In genomic region chr2:27247487-27247863, GRCm38 (mm10) we compare ENCODE assay signal across 9 mouse cellular contexts. TPM values are rescaled to one million over a fixed set of nuclear protein-coding genes. Genes with fewer than 3 reads are reported as not detected.
DNase-seq lines count a peak whose midpoint lies in the region; ATAC-seq and TF ChIP-seq lines count a peak whose summit lies in the region.
"Had no signal": no experiment of that assay in that cellular context is flagged by ENCODE, and none has a peak within 500 bp of the region (broad histone marks: within the 10 kb centered on the region; RNA-seq: fewer than 3 reads in every experiment).

No protein-coding gene starts in this region.

- H3ac ChIP-seq in myocyte (ENCODE audit: control insufficient read depth, insufficient read length): no peak overlapping the region

- TF ChIP-seq CTCF in gastrocnemius, adult 2 months (IDR thresholded peaks at IDR 0.05): no peak
- no peak for TF ChIP-seq CTCF in kidney, postnatal 0 days (IDR thresholded peaks at IDR 0.05; ENCODE audit: low read depth)
- TF ChIP-seq CTCF in embryonic fibroblast, embryonic 13.5 days (IDR thresholded peaks at IDR 0.05; ENCODE audit: borderline replicate concordance, insufficient read depth, low read length): no peak

- 24% methylated on average over 2 of the region's 2 CpGs for WGBS in kidney, postnatal 0 days

- H3K4me1 ChIP-seq in kidney, postnatal 0 days (replicated peaks; ENCODE audit: insufficient read depth, low read length): peaks cover 28% of the 10 kb centered on the region
- H3K4me1 ChIP-seq in embryonic fibroblast, embryonic 13.5 days (ENCODE audit: control insufficient read depth, insufficient read depth, low read length): no peaks in the 10 kb centered on the region

- no peak overlapping the region for H3K9ac ChIP-seq in kidney, postnatal 0 days (ENCODE audit: low read depth, low read length)

- no peaks in the 10 kb centered on the region for H3K36me3 ChIP-seq in kidney, postnatal 0 days (ENCODE audit: insufficient read depth, low read length)
- H3K36me3 ChIP-seq in myocyte (ENCODE audit: control insufficient read depth, insufficient read depth): no peaks in the 10 kb centered on the region

- TF ChIP-seq POLR2A in embryonic fibroblast, embryonic 13.5 days (IDR thresholded peaks at IDR 0.05; ENCODE audit: low read depth, low read length): no peak
- no peak for TF ChIP-seq POLR2A in myocyte (IDR thresholded peaks at IDR 0.05; ENCODE audit: insufficient read length, low read depth)

- no peaks in the 10 kb centered on the region for H3K9me3 ChIP-seq in kidney, postnatal 0 days (replicated peaks; ENCODE audit: low read length)

- H3K4me3 ChIP-seq in gastrocnemius, adult 2 months: peak overlapping the region; percentile 58
- H3K4me3 ChIP-seq in kidney, postnatal 0 days (replicated peaks; ENCODE audit: low read depth, low read length): no peak overlapping the region
- no peak overlapping the region for H3K4me3 ChIP-seq in embryonic fibroblast, embryonic 13.5 days (ENCODE audit: insufficient read depth, low read length)
- H3K4me3 ChIP-seq in myocyte: peak overlapping the region; percentile 6

- peak overlapping the region; percentile 68 for H3K27ac ChIP-seq in gastrocnemius, adult 2 months
- H3K27ac ChIP-seq in kidney, postnatal 0 days: peak overlapping the region; percentile 76
- peak overlapping the region; percentile 42; the same call in 1 of the 2 replicates for H3K27ac ChIP-seq in embryonic fibroblast, embryonic 13.5 days (ENCODE audit: insufficient read depth, low read length)

- H3K4me2 ChIP-seq in kidney, postnatal 0 days (ENCODE audit: low read length): peak overlapping the region; percentile 40
- H3K4me2 ChIP-seq in myocyte (ENCODE audit: low read depth): peak overlapping the region; percentile 90
- H3K4me2 ChIP-seq: midbrain, embryonic 11.5 days had no signal

- H3K79me2 ChIP-seq in myocyte (ENCODE audit: control insufficient read depth, insufficient read depth): no peaks in the 10 kb centered on the region

- H3K27me3 ChIP-seq in kidney, postnatal 0 days (ENCODE audit: insufficient read depth, low read length): no peaks in the 10 kb centered on the region
- peaks cover 14% of the 10 kb centered on the region for H3K27me3 ChIP-seq in myocyte (ENCODE audit: control insufficient read depth, insufficient read depth, insufficient read length)

- no peak for ATAC-seq in kidney, postnatal 0 days (replicated peaks; ENCODE audit: low FRiP score, low read depth)

- no peak for DNase-seq in gastrocnemius, adult 2 months
- DNase-seq in gastrocnemius, postnatal 10 days: no peak
- no peak for DNase-seq in kidney, postnatal 0 days (ENCODE audit: low spot score)
- DNase-seq in kidney, postnatal 36 days: no peak
- no peak for DNase-seq in embryo, embryonic 10 days (ENCODE audit: low spot score)
- no peak for DNase-seq in gastrocnemius, adult 18-20 months (ENCODE audit: low spot score)

- intact Hi-C loops in gastrocnemius, adult 2 months (cut with DNase I): no loop called here

TF ChIP-seq in myocyte, 11 proteins besides CTCF, POLR2A, EP300 and RAD21:
- TF ChIP-seq CEBPB (IDR thresholded peaks at IDR 0.05; ENCODE audit: insufficient read depth, poor library complexity, severe bottlenecking) (no peak), POLR2AphosphoS2 (IDR thresholded peaks at IDR 0.05; ENCODE audit: insufficient read length, low read depth) (no peak), MAX (IDR thresholded peaks at IDR 0.05; ENCODE audit: low read depth) (no peak), MYOG (IDR thresholded peaks at IDR 0.05; ENCODE audit: control insufficient read depth in 1 of 3, insufficient read depth in 1 of 3, insufficient read length in 2 of 3, low read depth in 2 of 3) (no peak)

RNA-seq across cellular contexts. Expression of gene Sardh, which starts 0.7 kb away (rescaled TPM):
- 1 to 10 TPM in 1 of 2 experiments, under 1 TPM in 1; 0.84 to 1.2 TPM for total RNA-seq in gastrocnemius, adult 2 months (2021)
- total RNA-seq in gastrocnemius, postnatal 10 days (2021): 1 to 10 TPM; 5.2 to 7.8 TPM
- 48.6 and 63.5 TPM in 2 replicates for polyA plus RNA-seq in kidney, postnatal 0 days (2015; fragmentation: Nextera tagmentation; extraction: Ambion mirVana)
- polyA plus RNA-seq in embryonic fibroblast, embryonic 13.5 days (2011; ENCODE audit: insufficient read length, low read depth, missing spikeins): 17.5 and 18.0 TPM in 2 replicates
- 28.4 TPM for polyA plus RNA-seq in myocyte (2012; fragmentation: generic; extraction: Trizol)
- under 1 TPM; 0.82 to 0.85 TPM for total RNA-seq in gastrocnemius, adult 18-20 months (2021)

Comparison
In these comparisons a context has a peak if more than half of its experiments do, and no peak if none do; other contexts are left out.
1. H3K4me3 ChIP-seq: peak in gastrocnemius, adult 2 months (single experiment) and myocyte (single experiment); none in kidney, postnatal 0 days (single experiment) and embryonic fibroblast, embryonic 13.5 days (single experiment).
2. Peak in every context shown above with its lines, with median percentiles within 50 percentile points of each other: H3K27ac ChIP-seq.